Mouse (Mus musculus) embryonic facial prominence, embryonic 14.5 days (tissue): Measurements from ENCODE around the gene Dnaic2. TPM values are rescaled to one million over a fixed set of nuclear protein-coding genes. Genes with fewer than 3 reads are reported as not detected.

Experiments
- ATAC-seq: fragments of 200-750 bp; cut with Nextera tagmentation; 2 replicates; pipeline ENCODE4 v1.8.0; 2017; ENCODE audit warnings: low read depth, moderate number of reproducible peaks, moderate TSS enrichment
- DNase-seq: peaks from one replicate; pipeline ENCODE4 v3.0.0-alpha.2; 2015; ENCODE audit warnings: low spot score
- H3K27ac ChIP-seq: fragments of 300-500 bp; sonication (generic); replicated peaks from 2 replicates; pipeline ENCODE4 v1.5.1; 2014; ENCODE audit warnings: low read depth, mild to moderate bottlenecking, low read length, moderate library complexity
- H3K27me3 ChIP-seq: fragments of 300-500 bp; sonication (generic); replicated peaks from 2 replicates; pipeline ENCODE4 v1.6.1; 2014; ENCODE audit warnings: low read length; ENCODE audit not compliant: control insufficient read depth, insufficient read depth
- H3K36me3 ChIP-seq: fragments of 300-500 bp; sonication (generic); 2 replicates; pipeline ENCODE4 v1.6.1; 2014; ENCODE audit warnings: low read length, mixed read lengths; ENCODE audit not compliant: control insufficient read depth, insufficient read depth
- H3K4me1 ChIP-seq: fragments of 300-500 bp; sonication (generic); 2 replicates; pipeline ENCODE4 v1.6.1; 2014; ENCODE audit warnings: antibody characterized with exemption, low read length; ENCODE audit not compliant: control insufficient read depth, insufficient read depth
- H3K4me2 ChIP-seq: fragments of 300-500 bp; sonication (generic); 2 replicates; pipeline ENCODE4 v1.6.1; 2014; ENCODE audit warnings: low read depth, mild to moderate bottlenecking, low read length, moderate library complexity, mixed read lengths
- H3K4me3 ChIP-seq: fragments of 300-500 bp; sonication (generic); 2 replicates; pipeline ENCODE4 v1.5.1; 2014; ENCODE audit warnings: low read depth, mild to moderate bottlenecking, low read length
- H3K9ac ChIP-seq: fragments of 300-500 bp; sonication (generic); 2 replicates; pipeline ENCODE4 v1.6.1; 2014; ENCODE audit warnings: low read depth, mild to moderate bottlenecking, low read length, moderate library complexity, mixed read lengths
- H3K9me3 ChIP-seq: fragments of 300-500 bp; sonication (generic); 2 replicates; pipeline ENCODE4 v1.6.1; 2016; ENCODE audit warnings: low read length; ENCODE audit not compliant: control insufficient read depth
- WGBS: fragments of 180-500 bp; shearing (Covaris S2); extraction: QIAGEN DNeasy Blood & Tissue Kit; methylation state at CpG from one replicate; pipeline ENCODE4 v1.1.7; 2014; 5-methylcytosine and 5-hydroxymethylcytosine counted together
- polyA plus RNA-seq: library from polyadenylated mRNA; unstranded; fragments of >200 nt; fragmentation: Nextera tagmentation; extraction: Ambion mirVana; gene quantifications from 2 replicates; pipeline ENCODE4 v1.2.1, GENCODE M21; 2014

Dnaic2 gene
- polyA plus RNA-seq, 1 experiment from 2014 or later, result 4.6 TPM

DNA sequence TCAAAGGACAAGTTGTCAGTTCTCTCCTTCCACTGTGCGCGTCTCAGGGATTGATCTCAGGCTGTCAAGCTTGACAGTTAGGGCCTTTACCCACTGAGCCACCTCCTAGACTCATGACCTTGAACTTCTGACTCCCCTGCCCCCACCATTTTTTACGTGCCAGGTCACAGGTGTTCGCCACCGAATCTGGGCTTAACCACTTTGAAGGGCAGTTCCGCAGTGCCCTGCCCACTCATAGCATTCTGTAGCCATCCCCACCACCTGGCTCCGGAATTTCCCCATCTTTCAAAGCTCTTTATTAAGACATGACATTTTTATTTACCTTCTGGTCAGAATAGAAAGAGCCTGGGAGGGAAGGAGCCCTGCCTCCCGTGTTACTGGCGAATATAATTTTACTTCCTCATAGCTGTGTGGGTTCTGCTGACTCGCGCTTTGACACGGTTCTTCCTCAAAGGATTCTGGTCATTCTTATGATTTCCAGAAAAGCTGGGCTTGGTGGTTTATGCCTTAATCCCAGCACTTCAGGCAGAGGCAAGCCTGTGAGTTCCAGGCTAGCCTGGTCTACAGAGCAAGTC lies 20.4 kb downstream of the Dnaic2 start:
- H3K27ac ChIP-seq, result no peak overlapping the region
- no peak overlapping the region for H3K4me2 ChIP-seq
- H3K36me3 ChIP-seq, result no peaks in the 10 kb centered on the region
- no peak overlapping the region for H3K4me3 ChIP-seq
- H3K9ac ChIP-seq, result no peak overlapping the region
- DNase-seq (no peak), ATAC-seq (no peak)
- H3K27me3 ChIP-seq, result no peaks in the 10 kb centered on the region
- 76% methylated on average over 12 of the region's 12 CpGs for WGBS
- H3K4me1 ChIP-seq, result no peaks in the 10 kb centered on the region
- no peaks in the 10 kb centered on the region for H3K9me3 ChIP-seq

DNA sequence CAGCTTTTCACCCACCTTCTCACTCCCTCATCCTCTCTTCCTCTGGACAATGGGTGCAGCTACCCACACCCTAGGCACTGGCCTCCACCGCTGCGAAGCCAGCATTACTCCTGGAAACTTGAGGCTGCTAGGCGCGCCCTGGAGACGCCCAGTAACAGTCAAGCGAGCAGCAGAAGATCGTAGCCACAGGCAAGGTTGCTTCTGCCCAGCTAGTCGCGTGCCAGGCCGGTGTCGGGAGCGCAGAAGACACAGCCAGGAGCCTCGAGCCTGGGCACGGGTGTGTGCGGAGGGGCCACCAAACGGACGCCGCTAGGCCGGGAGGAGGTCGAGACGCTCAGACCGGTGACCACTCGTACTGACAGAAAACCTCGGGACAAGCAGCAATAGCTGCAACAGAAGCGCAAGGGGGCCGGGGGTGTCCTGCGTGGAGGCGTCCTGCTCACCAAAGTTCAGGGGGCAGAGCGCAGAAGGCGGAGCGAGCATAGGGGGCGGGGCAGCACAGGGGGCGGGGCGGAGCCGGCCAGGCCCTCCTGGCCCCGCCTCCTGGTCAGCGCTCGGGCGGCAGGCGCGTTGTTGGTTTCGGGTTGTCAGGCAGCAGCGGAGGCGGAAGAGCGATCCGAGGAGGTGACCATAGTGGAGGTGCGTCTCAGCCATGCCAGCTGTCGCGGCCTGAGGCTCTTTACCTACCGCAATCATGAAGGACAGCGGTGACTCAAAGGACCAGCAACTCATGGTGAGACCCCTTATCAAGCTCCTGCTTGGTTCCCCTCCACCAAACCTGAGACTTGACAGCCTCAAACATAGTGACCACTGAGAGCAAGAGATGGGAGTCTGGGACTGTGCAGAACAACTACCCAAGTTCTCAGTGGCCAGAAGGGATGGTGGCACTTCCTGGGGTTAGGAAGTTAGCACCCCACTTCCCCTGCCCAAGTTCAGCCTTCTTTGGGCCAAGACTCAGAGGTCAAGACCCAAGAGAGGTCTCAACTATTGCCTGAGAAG lies 37.9 kb downstream of the Dnaic2 start, which contains the start of gene Kif19a:
Kif19a (plus strand) TSS at position 569 of the 999 bp plus-strand sequence.
- H3K4me3 ChIP-seq, result peak within 1 kb of the TSS; percentile 41
- WGBS, result 2% methylated on average over 39 of the region's 51 CpGs
- no peaks in the 10 kb centered on the region for H3K9me3 ChIP-seq
- H3K27ac ChIP-seq, result no peak within 1 kb of the TSS
- peaks cover 9% of the 10 kb centered on the region for H3K27me3 ChIP-seq
- H3K9ac ChIP-seq, result peak within 1 kb of the TSS; percentile 45
- peak within 1 kb of the TSS; percentile 63 for H3K4me2 ChIP-seq
- H3K36me3 ChIP-seq, result no peaks in the 10 kb centered on the region
- ATAC-seq (peak; percentile 72), DNase-seq (peak; percentile 69)
- peaks cover 5% of the 10 kb centered on the region for H3K4me1 ChIP-seq

DNA sequence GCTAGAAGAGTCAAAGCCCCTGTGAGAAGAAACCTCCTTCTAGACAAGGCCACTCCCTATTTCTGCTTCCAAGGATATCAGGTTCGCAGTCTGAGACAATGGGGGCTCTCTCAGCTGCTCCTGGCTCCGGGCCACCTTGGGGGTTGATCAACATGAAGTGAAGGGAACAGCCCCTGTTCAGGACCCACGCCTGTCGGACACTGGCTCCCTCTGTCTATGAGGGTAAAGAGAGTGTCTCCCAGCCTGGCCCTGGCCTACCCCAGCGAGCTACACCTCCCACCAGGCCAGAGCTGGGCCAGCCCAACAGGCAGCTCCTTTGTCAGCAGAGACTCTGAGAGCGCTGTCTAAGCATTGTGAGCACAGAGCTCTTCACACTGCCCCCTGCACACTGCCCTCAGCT lies 42.7 kb downstream of the Dnaic2 start:
- peaks cover 9% of the 10 kb centered on the region for H3K27me3 ChIP-seq
- DNase-seq, result peak; percentile 76
- H3K9ac ChIP-seq, result no peak overlapping the region
- H3K27ac ChIP-seq, result peak overlapping the region; percentile 67
- no peak overlapping the region for H3K4me3 ChIP-seq
- no peaks in the 10 kb centered on the region for H3K9me3 ChIP-seq
- 30% methylated on average over 6 of the region's 6 CpGs for WGBS
- peaks cover 5% of the 10 kb centered on the region for H3K4me1 ChIP-seq
- peak; percentile 71 for ATAC-seq
- H3K36me3 ChIP-seq, result no peaks in the 10 kb centered on the region
- H3K4me2 ChIP-seq, result no peak overlapping the region

DNA sequence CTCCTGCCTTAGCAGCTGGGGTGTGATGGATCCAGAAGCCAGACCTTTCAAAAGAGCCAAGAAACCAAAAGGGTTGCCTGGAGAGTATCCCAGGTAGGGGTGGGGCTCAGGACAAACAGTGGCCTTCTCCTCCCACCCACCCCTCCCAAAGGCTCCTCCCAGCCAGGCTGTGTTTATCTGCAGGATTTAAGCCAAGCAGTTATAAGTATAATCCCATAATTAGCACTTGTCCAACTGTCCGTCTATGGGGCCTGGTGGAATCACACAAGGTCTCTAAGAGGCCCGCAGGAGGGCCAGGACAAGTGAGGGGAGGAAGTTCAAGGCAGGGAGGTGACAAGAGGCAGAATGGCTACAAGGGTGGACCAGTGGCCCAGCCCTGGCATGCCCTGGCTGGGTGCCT lies 44.7 kb downstream of the Dnaic2 start:
- Histone ChIP-seq H3K36me3 (no peaks in the 10 kb centered on the region), H3K27ac (no peak overlapping the region), H3K9me3 (no peaks in the 10 kb centered on the region), H3K4me2 (no peak overlapping the region), H3K27me3 (no peaks in the 10 kb centered on the region; the same call in 1 of the 2 replicates), H3K9ac (no peak overlapping the region), H3K4me1 (peaks cover 5% of the 10 kb centered on the region), H3K4me3 (no peak overlapping the region)
- ATAC-seq (no peak), DNase-seq (no peak)
- WGBS, result 63% methylated on average over 2 of the region's 2 CpGs

DNA sequence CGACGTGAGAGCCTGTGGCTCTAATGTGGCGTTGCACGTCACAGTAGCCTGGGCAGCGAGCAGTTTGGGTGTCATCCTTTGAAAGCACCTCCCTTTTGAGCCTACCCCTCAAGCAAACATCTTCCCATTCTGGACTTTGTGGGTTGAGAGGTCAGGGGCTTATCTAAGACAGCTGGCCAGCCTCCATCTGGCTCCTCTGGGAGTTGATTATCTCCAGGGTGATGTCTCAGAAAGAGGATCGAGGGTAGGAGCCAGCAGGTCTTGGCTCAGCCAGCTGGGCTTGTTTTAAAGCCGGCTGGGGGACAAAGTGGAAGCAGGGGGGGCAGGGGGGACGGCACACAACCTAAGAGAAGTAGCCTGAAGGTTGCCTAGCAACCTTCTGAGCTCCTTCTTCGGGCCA lies 52.9 kb downstream of the Dnaic2 start:
- WGBS, result 51% methylated on average over 9 of the region's 9 CpGs
- Histone ChIP-seq H3K4me3 (no peak overlapping the region), H3K27ac (no peak overlapping the region), H3K4me2 (no peak overlapping the region), H3K4me1 (no peaks in the 10 kb centered on the region), H3K27me3 (peaks cover 5% of the 10 kb centered on the region; the same call in 1 of the 2 replicates), H3K9ac (no peak overlapping the region), H3K36me3 (no peaks in the 10 kb centered on the region), H3K9me3 (no peaks in the 10 kb centered on the region)
- DNase-seq, result no peak
- ATAC-seq, result no peak

DNA sequence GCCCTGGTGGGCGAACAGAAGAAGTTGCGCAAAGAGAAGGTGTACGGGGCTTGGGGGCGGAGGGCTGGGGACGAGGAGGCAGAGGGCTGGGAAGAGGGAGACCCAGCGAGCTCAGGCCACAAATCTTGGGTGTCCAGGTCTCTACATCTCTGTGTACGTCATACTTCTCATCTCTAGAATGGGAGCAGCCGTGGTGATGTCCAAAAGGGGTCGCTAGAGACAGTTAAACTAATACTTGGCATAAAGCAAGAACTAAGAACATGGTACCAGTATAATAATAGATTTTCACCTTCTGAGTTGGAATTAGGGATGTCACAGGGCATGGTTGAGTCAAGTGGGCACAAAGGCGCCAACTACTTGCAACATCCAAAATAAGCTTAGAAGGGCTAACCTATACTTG lies 58.7 kb downstream of the Dnaic2 start:
- peaks cover 7% of the 10 kb centered on the region for H3K4me1 ChIP-seq
- no peak for DNase-seq
- peaks cover 60% of the 10 kb centered on the region for H3K27me3 ChIP-seq
- H3K4me2 ChIP-seq, result peak overlapping the region; percentile 53
- no peaks in the 10 kb centered on the region for H3K9me3 ChIP-seq
- no peak overlapping the region for H3K9ac ChIP-seq
- no peaks in the 10 kb centered on the region for H3K36me3 ChIP-seq
- H3K4me3 ChIP-seq, result peak overlapping the region; percentile 25
- no peak overlapping the region for H3K27ac ChIP-seq
- WGBS, result 50% methylated on average over 10 of the region's 10 CpGs
- no peak for ATAC-seq

DNA sequence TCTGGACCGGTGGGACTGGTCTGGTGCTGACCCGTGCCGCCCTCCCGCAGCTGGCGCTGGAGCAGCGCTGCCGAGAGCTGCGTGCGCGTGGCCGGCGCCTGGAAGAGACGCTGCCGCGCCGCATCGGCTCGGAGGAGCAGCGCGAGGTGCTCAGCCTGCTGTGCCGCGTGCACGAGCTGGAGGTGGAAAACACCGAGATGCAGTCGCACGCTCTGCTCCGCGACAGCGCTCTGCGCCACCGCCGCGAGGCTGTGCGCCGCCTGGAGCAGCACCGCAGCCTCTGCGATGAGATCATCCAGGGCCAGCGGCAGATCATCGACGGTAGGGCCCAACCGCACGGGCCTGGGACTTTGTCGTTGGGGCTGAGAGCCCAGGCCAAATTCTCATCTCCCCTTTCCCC lies 59.1 kb downstream of the Dnaic2 start:
- H3K4me3 ChIP-seq, result peak overlapping the region; percentile 25
- DNase-seq, result peak; percentile 54
- no peak overlapping the region for H3K27ac ChIP-seq
- H3K36me3 ChIP-seq, result no peaks in the 10 kb centered on the region
- peaks cover 7% of the 10 kb centered on the region for H3K4me1 ChIP-seq
- no peaks in the 10 kb centered on the region for H3K9me3 ChIP-seq
- whole genome bisulfite sequencing, result 2% methylated on average over 11 of the region's 43 CpGs
- peak overlapping the region; percentile 53 for H3K4me2 ChIP-seq
- H3K9ac ChIP-seq, result peak overlapping the region; percentile 46; the same call in 1 of the 2 replicates
- H3K27me3 ChIP-seq, result peaks cover 65% of the 10 kb centered on the region
- peak; percentile 66 for ATAC-seq

DNA sequence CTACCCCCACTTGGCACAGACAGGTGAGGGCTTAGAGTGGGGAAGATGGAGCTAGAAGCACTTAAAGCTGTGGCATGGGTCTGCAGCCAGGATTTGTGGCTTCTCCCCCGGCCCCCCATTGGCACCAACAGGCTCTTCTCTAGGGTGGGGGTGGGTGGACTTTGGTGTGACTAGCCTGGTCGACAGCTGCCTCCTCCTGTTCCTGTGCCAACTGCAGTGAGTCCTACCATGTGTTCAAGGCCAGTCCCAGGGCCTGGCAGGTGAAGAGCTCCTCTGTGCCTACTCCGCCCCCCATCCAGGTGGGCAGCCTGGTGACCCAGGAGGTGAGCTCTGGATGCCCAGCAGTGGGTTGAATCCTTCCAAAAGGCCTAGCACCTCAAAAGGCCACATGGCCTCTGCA lies 60.4 kb downstream of the Dnaic2 start:
- DNase-seq, result no peak
- peaks cover 78% of the 10 kb centered on the region for H3K27me3 ChIP-seq
- no peak overlapping the region for H3K27ac ChIP-seq
- no peak overlapping the region for H3K4me2 ChIP-seq
- no peaks in the 10 kb centered on the region for H3K36me3 ChIP-seq
- no peak overlapping the region for H3K9ac ChIP-seq
- H3K4me3 ChIP-seq, result no peak overlapping the region
- 84% methylated on average over 3 of the region's 3 CpGs for WGBS
- no peaks in the 10 kb centered on the region for H3K9me3 ChIP-seq
- H3K4me1 ChIP-seq, result peaks cover 7% of the 10 kb centered on the region
- ATAC-seq, result no peak
